Mouse (Mus musculus): ENCODE data around the gene Arnt2. TPM values are rescaled to one million over a fixed set of nuclear protein-coding genes. Genes with fewer than 3 reads are reported as not detected.

The Arnt2 gene
- polyA plus RNA-seq, 1 experiment from 2014 or later: not detected

DNA sequence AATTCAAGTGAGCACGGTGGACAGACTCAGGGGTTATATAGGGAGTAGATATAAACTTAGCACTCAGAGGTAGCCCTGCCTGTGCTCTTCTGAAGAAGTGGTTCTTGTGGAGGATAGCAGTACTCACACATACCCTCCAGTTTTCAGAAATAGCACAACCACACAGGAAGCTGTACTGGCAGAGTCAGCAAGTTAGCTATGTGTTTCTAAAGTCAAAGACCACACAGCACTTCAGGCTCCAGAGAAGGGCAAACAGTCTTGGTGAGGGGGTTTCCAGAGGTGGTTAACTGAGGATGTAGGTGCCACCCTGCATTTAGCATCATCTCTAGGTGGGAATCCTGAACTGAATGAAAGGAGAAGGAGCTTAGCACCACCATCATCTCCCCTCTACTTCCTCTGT, 23.5 kb downstream of the Arnt2 start:
- no peaks in the 10 kb centered on the region for H3K27me3 ChIP-seq (ENCODE audit: insufficient read depth, low read length)
- TF ChIP-seq EP300 (IDR thresholded peaks at IDR 0.05; ENCODE audit: low read depth) (no peak), CTCF (IDR thresholded peaks at IDR 0.05; ENCODE audit: low read depth) (no peak)
- WGBS (ENCODE audit: insufficient replicate concordance): 48% methylated on average over 1 of the region's 1 CpGs
- no peak overlapping the region for H3K4me2 ChIP-seq (ENCODE audit: low read depth, low read length)
- H3K36me3 ChIP-seq (replicated peaks; ENCODE audit: insufficient read depth, low read length): no peaks in the 10 kb centered on the region
- no peak overlapping the region for H3K4me3 ChIP-seq (ENCODE audit: low read depth, low read length)
- no peak for ATAC-seq
- no peak for DNase-seq
- no peaks in the 10 kb centered on the region for H3K4me1 ChIP-seq (ENCODE audit: insufficient read depth)
- no peak overlapping the region for H3K27ac ChIP-seq (ENCODE audit: low read depth)
- no peak overlapping the region for H3K9ac ChIP-seq (replicated peaks)
- no peaks in the 10 kb centered on the region for H3K9me3 ChIP-seq (ENCODE audit: low read length)

DNA sequence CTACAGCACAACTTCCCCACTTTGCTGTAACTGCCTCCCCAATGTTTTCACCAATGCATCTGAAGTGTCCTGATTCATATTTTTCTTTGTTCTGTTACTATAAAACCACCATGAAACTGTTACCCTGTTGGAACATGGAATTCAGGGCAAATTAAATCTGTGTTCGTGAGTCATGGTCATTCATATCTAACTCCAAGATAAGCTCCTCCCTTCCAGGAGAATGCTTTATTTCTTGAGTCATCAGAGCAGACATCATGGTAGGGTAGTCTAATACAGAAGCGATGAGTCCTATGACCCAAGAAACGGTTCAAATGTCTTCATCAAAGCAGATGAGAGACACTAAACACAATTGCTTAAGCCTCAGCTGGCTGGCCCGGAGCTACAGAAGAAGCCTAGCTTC, 25.2 kb downstream of the Arnt2 start:
- H3K9ac ChIP-seq (replicated peaks): no peak overlapping the region
- no peaks in the 10 kb centered on the region for H3K36me3 ChIP-seq (replicated peaks; ENCODE audit: insufficient read depth, low read length)
- no peak overlapping the region for H3K27ac ChIP-seq (ENCODE audit: low read depth)
- no peak overlapping the region for H3K4me2 ChIP-seq (ENCODE audit: low read depth, low read length)
- no peaks in the 10 kb centered on the region for H3K9me3 ChIP-seq (ENCODE audit: low read length)
- no peaks in the 10 kb centered on the region for H3K27me3 ChIP-seq (ENCODE audit: insufficient read depth, low read length)
- WGBS (ENCODE audit: insufficient replicate concordance): 79% methylated on average over 4 of the region's 4 CpGs
- TF ChIP-seq EP300 (IDR thresholded peaks at IDR 0.05; ENCODE audit: low read depth): no peak
- no peak for TF ChIP-seq CTCF (IDR thresholded peaks at IDR 0.05; ENCODE audit: low read depth)
- H3K4me1 ChIP-seq (ENCODE audit: insufficient read depth): no peaks in the 10 kb centered on the region
- no peak for DNase-seq
- ATAC-seq: no peak
- H3K4me3 ChIP-seq (ENCODE audit: low read depth, low read length): no peak overlapping the region

DNA sequence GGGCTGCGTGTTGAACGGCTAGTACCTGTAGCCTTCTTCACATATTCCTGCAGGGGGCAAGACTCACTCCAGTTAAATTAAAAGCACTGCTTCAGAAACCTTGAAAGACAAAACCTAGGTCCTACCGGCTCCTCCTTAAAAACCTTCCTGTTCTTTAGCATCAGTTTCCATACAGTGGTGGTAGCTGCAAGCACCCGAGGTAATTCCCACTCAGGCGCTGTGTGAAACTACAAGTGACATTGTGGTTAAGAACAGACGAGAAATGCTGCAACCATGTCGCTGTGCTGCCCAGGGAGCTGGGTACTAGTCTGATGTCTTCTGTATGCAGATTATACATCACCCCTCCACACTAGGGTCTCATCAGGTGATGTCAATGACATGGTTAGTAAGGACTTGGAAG, 25.9 kb downstream of the Arnt2 start:
- Histone ChIP-seq H3K27ac (ENCODE audit: low read depth) (no peak overlapping the region), H3K4me1 (ENCODE audit: insufficient read depth) (no peaks in the 10 kb centered on the region), H3K4me2 (ENCODE audit: low read depth, low read length) (no peak overlapping the region), H3K4me3 (ENCODE audit: low read depth, low read length) (no peak overlapping the region), H3K27me3 (ENCODE audit: insufficient read depth, low read length) (no peaks in the 10 kb centered on the region), H3K36me3 (replicated peaks; ENCODE audit: insufficient read depth, low read length) (no peaks in the 10 kb centered on the region), H3K9me3 (ENCODE audit: low read length) (no peaks in the 10 kb centered on the region), H3K9ac (replicated peaks) (no peak overlapping the region)
- DNase-seq: no peak
- WGBS (ENCODE audit: insufficient replicate concordance): 78% methylated on average over 7 of the region's 7 CpGs
- TF ChIP-seq EP300 (IDR thresholded peaks at IDR 0.05; ENCODE audit: low read depth) (no peak), CTCF (IDR thresholded peaks at IDR 0.05; ENCODE audit: low read depth) (no peak)
- ATAC-seq: no peak

DNA sequence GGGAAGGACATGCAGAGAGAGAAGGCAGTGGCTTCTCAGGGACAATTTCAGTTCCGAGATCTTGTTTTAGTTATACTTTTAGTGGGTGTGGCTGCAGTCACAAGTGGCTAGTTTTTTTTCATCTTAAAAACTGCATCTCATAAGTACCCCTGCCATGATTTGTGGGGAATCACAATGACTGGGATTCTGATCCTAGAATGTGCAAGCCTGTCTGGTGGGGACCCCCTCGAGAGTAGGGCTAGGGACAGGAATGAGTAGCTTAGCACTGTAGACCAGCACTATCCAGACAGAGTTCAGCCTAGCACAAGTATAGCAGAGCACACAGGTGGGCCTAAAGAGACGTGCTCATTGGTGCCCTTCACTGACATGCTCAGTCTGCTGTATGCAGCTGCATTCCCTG, 27.6 kb downstream of the Arnt2 start:
- Histone ChIP-seq H3K27me3 (ENCODE audit: insufficient read depth, low read length) (no peaks in the 10 kb centered on the region), H3K9ac (replicated peaks) (no peak overlapping the region), H3K4me2 (ENCODE audit: low read depth, low read length) (no peak overlapping the region), H3K4me3 (ENCODE audit: low read depth, low read length) (no peak overlapping the region), H3K9me3 (ENCODE audit: low read length) (no peaks in the 10 kb centered on the region), H3K27ac (ENCODE audit: low read depth) (no peak overlapping the region), H3K36me3 (replicated peaks; ENCODE audit: insufficient read depth, low read length) (no peaks in the 10 kb centered on the region), H3K4me1 (ENCODE audit: insufficient read depth) (no peaks in the 10 kb centered on the region)
- no peak for ATAC-seq
- DNase-seq: no peak
- TF ChIP-seq CTCF (IDR thresholded peaks at IDR 0.05; ENCODE audit: low read depth): no peak
- no peak for TF ChIP-seq EP300 (IDR thresholded peaks at IDR 0.05; ENCODE audit: low read depth)
- 76% methylated on average over 3 of the region's 3 CpGs for WGBS (ENCODE audit: insufficient replicate concordance)

DNA sequence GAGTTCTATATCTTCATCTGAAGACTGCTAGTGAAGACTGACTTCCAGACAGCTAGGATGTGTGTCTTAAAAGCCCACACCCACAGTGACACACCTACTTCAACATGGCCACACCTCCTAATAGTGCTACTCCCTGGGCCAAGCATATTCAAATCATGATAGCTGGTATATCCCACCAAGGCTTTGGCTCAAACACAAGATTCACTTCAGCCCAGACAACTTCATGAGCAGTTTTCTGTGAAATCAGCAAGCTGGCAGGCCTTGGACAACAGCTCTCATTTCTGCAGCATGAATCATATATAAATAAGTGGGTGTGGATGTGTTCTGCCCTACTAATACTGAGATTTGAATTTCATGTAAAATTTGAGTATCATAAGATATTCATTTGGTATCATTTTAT, 29.2 kb downstream of the Arnt2 start:
- ATAC-seq (no peak), DNase-seq (no peak)
- no peak overlapping the region for H3K4me2 ChIP-seq (ENCODE audit: low read depth, low read length)
- H3K27ac ChIP-seq (ENCODE audit: low read depth): no peak overlapping the region
- TF ChIP-seq CTCF (IDR thresholded peaks at IDR 0.05; ENCODE audit: low read depth) (no peak), EP300 (IDR thresholded peaks at IDR 0.05; ENCODE audit: low read depth) (no peak)
- no peaks in the 10 kb centered on the region for H3K36me3 ChIP-seq (replicated peaks; ENCODE audit: insufficient read depth, low read length)
- no peaks in the 10 kb centered on the region for H3K4me1 ChIP-seq (ENCODE audit: insufficient read depth)
- no peak overlapping the region for H3K9ac ChIP-seq (replicated peaks)
- no peaks in the 10 kb centered on the region for H3K27me3 ChIP-seq (ENCODE audit: insufficient read depth, low read length)
- H3K4me3 ChIP-seq (ENCODE audit: low read depth, low read length): no peak overlapping the region
- no peaks in the 10 kb centered on the region for H3K9me3 ChIP-seq (ENCODE audit: low read length)

DNA sequence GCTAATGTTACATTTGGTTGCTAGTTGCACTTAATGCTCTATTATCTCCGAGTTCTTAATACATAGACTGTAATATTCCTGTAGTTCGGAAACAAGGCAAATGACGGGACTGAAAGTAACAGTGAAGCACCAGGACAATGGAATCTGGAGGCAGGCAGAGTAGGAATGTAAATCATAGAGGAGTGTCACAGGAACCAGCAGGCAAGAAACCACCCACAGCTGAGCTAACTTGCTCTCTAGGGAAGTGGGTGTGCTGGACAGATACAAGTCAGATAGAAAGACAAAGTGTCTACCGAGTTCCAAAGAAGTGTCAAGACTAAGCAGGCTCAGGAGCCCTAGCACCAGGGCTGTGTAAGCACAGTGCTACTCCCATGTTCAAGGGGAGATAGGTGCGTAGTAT, 32.6 kb downstream of the Arnt2 start:
- no peaks in the 10 kb centered on the region for H3K27me3 ChIP-seq (ENCODE audit: insufficient read depth, low read length)
- H3K27ac ChIP-seq (ENCODE audit: low read depth): no peak overlapping the region
- 54% methylated on average over 5 of the region's 5 CpGs for WGBS (ENCODE audit: insufficient replicate concordance)
- TF ChIP-seq EP300 (IDR thresholded peaks at IDR 0.05; ENCODE audit: low read depth) (no peak), CTCF (IDR thresholded peaks at IDR 0.05; ENCODE audit: low read depth) (no peak)
- no peaks in the 10 kb centered on the region for H3K4me1 ChIP-seq (ENCODE audit: insufficient read depth)
- ATAC-seq (no peak), DNase-seq (no peak)
- H3K4me2 ChIP-seq (ENCODE audit: low read depth, low read length): no peak overlapping the region
- no peak overlapping the region for H3K9ac ChIP-seq (replicated peaks)
- H3K4me3 ChIP-seq (ENCODE audit: low read depth, low read length): no peak overlapping the region
- no peaks in the 10 kb centered on the region for H3K36me3 ChIP-seq (replicated peaks; ENCODE audit: insufficient read depth, low read length)
- no peaks in the 10 kb centered on the region for H3K9me3 ChIP-seq (ENCODE audit: low read length)

DNA sequence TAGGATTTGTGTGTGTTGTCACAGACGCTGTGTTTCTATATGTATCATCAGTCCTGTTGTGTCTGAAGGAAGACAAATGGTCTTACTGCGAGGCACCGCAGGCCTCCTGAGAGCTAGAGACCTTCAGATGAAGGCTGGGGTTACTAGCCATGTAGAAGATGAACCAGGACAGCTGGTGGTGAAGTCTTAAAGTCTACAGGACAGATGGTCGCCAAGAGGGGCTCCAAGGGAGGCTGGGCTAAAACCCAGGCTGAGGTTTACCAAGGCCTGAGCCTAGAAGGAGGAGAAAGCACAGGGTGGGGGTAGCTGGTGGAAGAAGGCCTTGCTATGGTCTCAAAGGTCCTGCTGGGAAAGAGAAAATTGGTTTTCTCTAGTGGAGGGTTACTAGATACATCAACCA, 36.3 kb downstream of the Arnt2 start:
- DNase-seq: no peak
- H3K27ac ChIP-seq (ENCODE audit: low read depth): no peak overlapping the region
- H3K9me3 ChIP-seq (ENCODE audit: low read length): no peaks in the 10 kb centered on the region
- no peaks in the 10 kb centered on the region for H3K4me1 ChIP-seq (ENCODE audit: insufficient read depth)
- H3K36me3 ChIP-seq (replicated peaks; ENCODE audit: insufficient read depth, low read length): no peaks in the 10 kb centered on the region
- no peak overlapping the region for H3K9ac ChIP-seq (replicated peaks)
- 84% methylated on average over 4 of the region's 4 CpGs for WGBS (ENCODE audit: insufficient replicate concordance)
- H3K4me2 ChIP-seq (ENCODE audit: low read depth, low read length): no peak overlapping the region
- TF ChIP-seq EP300 (IDR thresholded peaks at IDR 0.05; ENCODE audit: low read depth): no peak
- no peak for TF ChIP-seq CTCF (IDR thresholded peaks at IDR 0.05; ENCODE audit: low read depth)
- no peaks in the 10 kb centered on the region for H3K27me3 ChIP-seq (ENCODE audit: insufficient read depth, low read length)
- ATAC-seq: no peak
- H3K4me3 ChIP-seq (ENCODE audit: low read depth, low read length): no peak overlapping the region

Data from liver, postnatal 0 days (tissue).